Mouse (Mus musculus): ENCODE data around the gene Kbtbd13. TPM values are rescaled to one million over a fixed set of nuclear protein-coding genes. Genes with fewer than 3 reads are reported as not detected.

Kbtbd13 gene
- polyA plus RNA-seq, 1 experiment from 2014 or later, result 1.3 TPM

DNA sequence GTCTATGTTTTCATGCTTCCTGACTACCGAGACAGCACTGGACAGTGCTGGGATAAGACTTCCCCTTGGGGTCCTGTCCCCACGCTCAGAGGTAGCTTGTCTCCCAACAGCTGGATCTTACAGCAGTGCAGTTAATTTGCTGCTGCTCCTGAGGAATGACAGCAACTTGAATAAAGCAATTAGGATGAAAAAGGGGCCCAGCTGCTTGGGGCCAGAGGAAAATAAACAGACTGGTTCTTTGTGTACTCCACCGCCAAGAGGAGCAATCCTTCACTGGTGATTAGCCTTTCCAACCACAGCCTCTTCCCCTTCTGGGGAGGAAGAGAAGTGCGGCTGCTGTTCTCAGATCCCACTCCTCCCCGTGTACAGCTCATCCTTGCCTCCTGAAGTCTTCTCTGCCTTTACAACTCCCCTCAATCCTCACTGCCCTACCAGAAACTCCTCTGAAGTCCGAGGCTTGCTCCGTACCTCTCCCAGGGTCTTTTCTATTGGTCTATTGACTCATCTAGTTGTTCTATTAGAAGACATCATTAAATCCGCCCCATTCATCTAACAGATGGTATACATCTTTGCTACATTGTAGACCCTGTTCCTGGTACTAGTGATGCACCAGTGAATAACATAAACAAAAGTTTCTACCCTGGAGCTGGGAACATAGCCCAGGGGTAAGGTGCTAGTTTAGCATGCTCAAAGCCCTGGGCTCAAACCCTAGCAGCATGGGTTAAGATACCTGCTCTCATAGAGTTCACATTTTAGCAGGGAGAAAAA lies 4.9 kb downstream of the Kbtbd13 start:
- Histone ChIP-seq H3K27ac (ENCODE audit: low read depth, low read length) (peak overlapping the region; percentile 60), H3K4me2 (replicated peaks; ENCODE audit: low read depth, low read length) (no peak overlapping the region), H3K9ac (ENCODE audit: low read depth, low read length) (no peak overlapping the region), H3K9me3 (ENCODE audit: control insufficient read depth, low read length) (no peaks in the 10 kb centered on the region), H3K36me3 (ENCODE audit: control insufficient read depth, insufficient read depth, low read length) (no peaks in the 10 kb centered on the region), H3K27me3 (ENCODE audit: control insufficient read depth, insufficient read depth, low read length) (peaks cover 17% of the 10 kb centered on the region), H3K4me3 (ENCODE audit: low read length) (no peak overlapping the region), H3K4me1 (ENCODE audit: control insufficient read depth, insufficient read depth, low read length) (peaks cover 14% of the 10 kb centered on the region; the same call in 1 of the 2 replicates)
- ATAC-seq (ENCODE audit: low FRiP score, low TSS enrichment), result peak; percentile 84
- 12% methylated on average over 8 of the region's 8 CpGs for WGBS

DNA sequence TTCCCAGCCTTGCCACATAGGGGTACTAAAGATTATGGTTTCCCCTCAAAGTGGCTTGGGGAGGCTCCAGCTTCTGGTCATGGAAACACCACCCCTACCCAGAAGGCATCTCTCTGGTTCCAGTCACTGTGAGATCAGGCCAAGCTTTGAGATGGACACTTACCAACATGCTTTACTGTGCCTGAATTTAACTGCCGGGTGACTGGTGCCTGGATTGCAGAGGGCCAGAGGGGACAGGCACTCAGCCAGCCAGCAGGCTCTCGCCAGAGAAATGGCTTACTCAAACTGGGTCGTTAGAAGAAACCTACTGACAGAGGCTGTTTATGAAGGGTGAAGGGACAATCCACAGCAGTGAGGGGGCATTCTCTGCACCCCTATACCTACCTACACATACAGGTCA lies 7.2 kb downstream of the Kbtbd13 start:
- Histone ChIP-seq H3K36me3 (ENCODE audit: control insufficient read depth, insufficient read depth, low read length) (no peaks in the 10 kb centered on the region), H3K4me2 (replicated peaks; ENCODE audit: low read depth, low read length) (no peak overlapping the region), H3K4me3 (ENCODE audit: low read length) (no peak overlapping the region), H3K4me1 (ENCODE audit: control insufficient read depth, insufficient read depth, low read length) (peaks cover 14% of the 10 kb centered on the region; the same call in 1 of the 2 replicates), H3K9me3 (ENCODE audit: control insufficient read depth, low read length) (no peaks in the 10 kb centered on the region), H3K27ac (ENCODE audit: low read depth, low read length) (no peak overlapping the region), H3K27me3 (ENCODE audit: control insufficient read depth, insufficient read depth, low read length) (no peaks in the 10 kb centered on the region), H3K9ac (ENCODE audit: low read depth, low read length) (no peak overlapping the region)
- ATAC-seq (ENCODE audit: low FRiP score, low TSS enrichment), result no peak
- WGBS, result 43% methylated on average over 3 of the region's 3 CpGs

DNA sequence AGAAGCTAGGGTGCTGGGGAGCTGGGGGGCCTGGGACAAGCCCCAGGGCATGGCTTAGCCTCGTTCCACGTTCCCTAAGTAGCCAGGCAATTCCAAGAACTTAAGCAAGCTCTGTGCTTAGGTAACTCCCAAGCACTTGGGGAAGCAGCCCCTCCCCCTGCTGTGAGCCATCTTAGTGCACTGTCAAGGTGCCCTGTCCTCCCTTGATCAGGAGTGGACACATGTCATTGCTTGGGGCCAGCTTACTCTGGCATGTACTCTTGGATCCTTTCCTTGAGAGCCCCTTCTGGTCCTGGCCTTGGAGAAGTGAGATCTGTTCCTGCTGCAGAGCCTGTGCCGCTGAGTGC lies 8.7 kb downstream of the Kbtbd13 start:
- ATAC-seq (ENCODE audit: low FRiP score, low TSS enrichment), result no peak
- H3K27me3 ChIP-seq (ENCODE audit: control insufficient read depth, insufficient read depth, low read length), result no peaks in the 10 kb centered on the region
- no peak overlapping the region for H3K4me2 ChIP-seq (replicated peaks; ENCODE audit: low read depth, low read length)
- WGBS, result 58% methylated on average over 3 of the region's 3 CpGs
- H3K9ac ChIP-seq (ENCODE audit: low read depth, low read length), result no peak overlapping the region
- H3K4me3 ChIP-seq (ENCODE audit: low read length), result no peak overlapping the region
- no peaks in the 10 kb centered on the region for H3K36me3 ChIP-seq (ENCODE audit: control insufficient read depth, insufficient read depth, low read length)
- H3K9me3 ChIP-seq (ENCODE audit: control insufficient read depth, low read length), result no peaks in the 10 kb centered on the region
- H3K4me1 ChIP-seq (ENCODE audit: control insufficient read depth, insufficient read depth, low read length), result peaks cover 14% of the 10 kb centered on the region; the same call in 1 of the 2 replicates
- no peak overlapping the region for H3K27ac ChIP-seq (ENCODE audit: low read depth, low read length)

DNA sequence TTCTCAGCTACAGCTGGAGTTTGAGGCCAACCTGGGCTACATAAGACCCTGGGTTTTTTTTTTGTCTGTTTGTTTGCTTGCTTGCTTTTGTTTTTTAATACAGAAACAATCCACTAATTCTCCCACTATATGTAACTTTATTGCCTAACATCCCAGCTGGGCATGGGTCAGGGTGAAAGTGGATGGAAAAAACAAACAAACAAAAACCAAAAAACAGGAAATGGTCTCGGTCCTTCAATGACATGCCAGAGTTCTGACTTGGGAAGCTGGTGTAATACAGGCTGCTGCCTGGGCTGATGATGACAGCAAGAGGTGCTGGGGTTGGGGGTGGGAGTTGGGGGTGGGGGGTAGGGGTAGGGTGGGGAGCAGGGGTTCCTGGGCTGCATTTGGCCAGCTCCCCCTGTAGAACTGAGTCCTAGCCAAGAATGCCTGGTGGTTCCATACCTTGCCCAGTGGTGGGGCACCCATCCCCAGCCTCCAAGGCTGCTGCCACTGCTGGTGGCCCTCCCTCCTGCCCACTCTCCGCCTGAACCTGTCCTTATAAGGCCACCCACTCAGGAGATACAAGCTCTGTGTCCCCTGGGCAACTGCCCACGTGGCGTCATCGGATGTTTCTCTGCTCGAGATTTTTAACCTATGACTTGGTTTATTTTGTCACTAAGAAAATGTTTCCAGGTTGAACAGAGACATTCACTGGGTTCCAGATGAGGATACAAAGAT lies 9.3 kb downstream of the Kbtbd13 start:
- no peaks in the 10 kb centered on the region for H3K27me3 ChIP-seq (ENCODE audit: control insufficient read depth, insufficient read depth, low read length)
- ATAC-seq (ENCODE audit: low FRiP score, low TSS enrichment), result no peak
- H3K4me2 ChIP-seq (replicated peaks; ENCODE audit: low read depth, low read length), result no peak overlapping the region
- 71% methylated on average over 6 of the region's 6 CpGs for WGBS
- H3K4me1 ChIP-seq (ENCODE audit: control insufficient read depth, insufficient read depth, low read length), result peaks cover 13% of the 10 kb centered on the region; the same call in 1 of the 2 replicates
- no peak overlapping the region for H3K4me3 ChIP-seq (ENCODE audit: low read length)
- no peaks in the 10 kb centered on the region for H3K36me3 ChIP-seq (ENCODE audit: control insufficient read depth, insufficient read depth, low read length)
- no peaks in the 10 kb centered on the region for H3K9me3 ChIP-seq (ENCODE audit: control insufficient read depth, low read length)
- no peak overlapping the region for H3K27ac ChIP-seq (ENCODE audit: low read depth, low read length)
- no peak overlapping the region for H3K9ac ChIP-seq (ENCODE audit: low read depth, low read length)

GRCm38 (mm10) chr9:65381017-65381590 lies 10.3 kb downstream of the Kbtbd13 start:
- H3K27ac ChIP-seq (ENCODE audit: low read depth, low read length), result no peak overlapping the region

DNA sequence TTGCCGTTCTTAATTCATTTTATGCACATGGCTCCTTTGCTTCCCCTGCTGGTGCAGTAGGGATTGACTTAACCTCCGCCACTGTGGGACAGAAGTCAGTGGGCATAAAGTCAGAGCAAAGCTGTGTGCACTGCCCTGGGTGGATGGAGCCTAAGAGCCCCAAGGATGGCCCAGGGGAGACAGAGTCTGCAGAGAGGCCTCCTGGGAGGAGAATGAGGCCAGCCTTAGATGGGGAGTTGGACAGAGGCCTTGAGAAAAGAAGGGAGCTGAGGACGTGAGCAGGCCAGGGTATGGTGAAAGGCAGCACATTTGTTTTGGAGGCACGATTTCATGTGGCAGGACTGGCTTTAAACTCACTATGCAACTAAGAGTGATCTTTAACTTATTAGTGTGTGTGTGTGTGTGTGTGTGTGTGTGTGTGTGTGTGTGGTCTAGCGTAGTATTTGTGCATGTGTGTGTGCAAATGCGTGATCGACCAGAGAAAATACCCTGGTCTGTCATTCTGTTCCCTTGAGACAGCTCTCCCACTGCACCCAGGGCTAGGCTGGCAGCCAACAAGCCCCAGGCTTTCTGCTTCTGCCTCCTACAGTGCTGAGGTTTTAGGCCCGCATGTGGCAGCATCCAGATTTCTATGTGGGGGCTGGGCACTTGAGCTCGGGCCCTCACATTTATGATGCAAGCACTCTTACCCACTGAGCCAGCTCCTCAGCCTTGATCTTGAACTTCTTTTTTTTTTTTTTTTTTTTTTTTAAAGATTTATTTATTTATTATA lies 16.1 kb downstream of the Kbtbd13 start:
- no peak overlapping the region for H3K27ac ChIP-seq (ENCODE audit: low read depth, low read length)
- no peak for ATAC-seq (ENCODE audit: low FRiP score, low TSS enrichment)
- 85% methylated on average over 9 of the region's 9 CpGs for WGBS

More at GRCm38 (mm10) chr9:65381017-65381590, 10.3 kb downstream of the Kbtbd13 start:
- 74% methylated on average over 4 of the region's 4 CpGs for WGBS
- Histone ChIP-seq H3K4me2 (replicated peaks; ENCODE audit: low read depth, low read length) (no peak overlapping the region), H3K9ac (ENCODE audit: low read depth, low read length) (no peak overlapping the region), H3K4me3 (ENCODE audit: low read length) (no peak overlapping the region), H3K36me3 (ENCODE audit: control insufficient read depth, insufficient read depth, low read length) (no peaks in the 10 kb centered on the region), H3K4me1 (ENCODE audit: control insufficient read depth, insufficient read depth, low read length) (0 out of 2 replicates have a peak, but pooled peaks cover 7% of the 10 kb centered on the region), H3K27me3 (ENCODE audit: control insufficient read depth, insufficient read depth, low read length) (no peaks in the 10 kb centered on the region), H3K9me3 (ENCODE audit: control insufficient read depth, low read length) (no peaks in the 10 kb centered on the region)
- no peak for ATAC-seq (ENCODE audit: low FRiP score, low TSS enrichment)

GRCm38 (mm10) chr9:65374468-65375162 lies 16.8 kb downstream of the Kbtbd13 start:
- no peak for ATAC-seq (ENCODE audit: low FRiP score, low TSS enrichment)
- no peak overlapping the region for H3K27ac ChIP-seq (ENCODE audit: low read depth, low read length)

More for the DNA sequence above, 16.1 kb downstream of the Kbtbd13 start:
- Histone ChIP-seq H3K4me2 (replicated peaks; ENCODE audit: low read depth, low read length) (no peak overlapping the region), H3K36me3 (ENCODE audit: control insufficient read depth, insufficient read depth, low read length) (no peaks in the 10 kb centered on the region), H3K4me1 (ENCODE audit: control insufficient read depth, insufficient read depth, low read length) (no peaks in the 10 kb centered on the region), H3K4me3 (ENCODE audit: low read length) (no peak overlapping the region), H3K9me3 (ENCODE audit: control insufficient read depth, low read length) (no peaks in the 10 kb centered on the region), H3K27me3 (ENCODE audit: control insufficient read depth, insufficient read depth, low read length) (no peaks in the 10 kb centered on the region), H3K9ac (ENCODE audit: low read depth, low read length) (no peak overlapping the region)

DNA sequence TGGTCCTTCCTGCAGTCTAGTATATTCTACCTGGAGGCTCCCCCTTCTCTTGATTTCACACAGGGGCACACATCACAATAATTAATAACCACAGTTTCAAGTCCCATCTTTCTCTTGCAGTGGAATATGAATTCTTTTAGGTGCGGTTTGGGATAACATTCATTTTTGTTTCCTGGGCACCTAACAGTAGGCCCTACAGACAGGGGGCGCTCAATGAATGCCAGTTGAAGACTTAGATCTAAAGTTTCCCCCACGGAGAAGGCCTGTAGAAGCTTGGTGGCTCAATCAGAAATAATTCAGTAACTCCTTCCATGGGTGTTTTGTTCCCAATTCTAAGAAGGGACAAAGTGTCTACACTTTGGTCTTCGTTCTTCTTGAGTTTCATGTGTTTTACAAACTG lies 19.0 kb downstream of the Kbtbd13 start:
- no peaks in the 10 kb centered on the region for H3K27me3 ChIP-seq (ENCODE audit: control insufficient read depth, insufficient read depth, low read length)
- ATAC-seq (ENCODE audit: low FRiP score, low TSS enrichment), result no peak
- H3K36me3 ChIP-seq (ENCODE audit: control insufficient read depth, insufficient read depth, low read length), result no peaks in the 10 kb centered on the region
- no peak overlapping the region for H3K4me2 ChIP-seq (replicated peaks; ENCODE audit: low read depth, low read length)
- no peaks in the 10 kb centered on the region for H3K9me3 ChIP-seq (ENCODE audit: control insufficient read depth, low read length)
- no peak overlapping the region for H3K27ac ChIP-seq (ENCODE audit: low read depth, low read length)
- H3K4me3 ChIP-seq (ENCODE audit: low read length), result no peak overlapping the region
- no peaks in the 10 kb centered on the region for H3K4me1 ChIP-seq (ENCODE audit: control insufficient read depth, insufficient read depth, low read length)
- H3K9ac ChIP-seq (ENCODE audit: low read depth, low read length), result no peak overlapping the region
- 74% methylated on average over 4 of the region's 4 CpGs for WGBS

More at GRCm38 (mm10) chr9:65374468-65375162, 16.8 kb downstream of the Kbtbd13 start:
- H3K9me3 ChIP-seq (ENCODE audit: control insufficient read depth, low read length), result no peaks in the 10 kb centered on the region
- no peak overlapping the region for H3K4me3 ChIP-seq (ENCODE audit: low read length)
- no peak overlapping the region for H3K9ac ChIP-seq (ENCODE audit: low read depth, low read length)
- H3K4me2 ChIP-seq (replicated peaks; ENCODE audit: low read depth, low read length), result no peak overlapping the region
- WGBS, result 80% methylated on average over 5 of the region's 5 CpGs
- no peaks in the 10 kb centered on the region for H3K36me3 ChIP-seq (ENCODE audit: control insufficient read depth, insufficient read depth, low read length)
- H3K4me1 ChIP-seq (ENCODE audit: control insufficient read depth, insufficient read depth, low read length), result no peaks in the 10 kb centered on the region
- no peaks in the 10 kb centered on the region for H3K27me3 ChIP-seq (ENCODE audit: control insufficient read depth, insufficient read depth, low read length)

All from kidney, embryonic 14.5 days (tissue).